Mouse (Mus musculus) lung, embryonic 14.5 days (tissue): ENCODE results near the gene Snrnp35. TPM values are rescaled to one million over a fixed set of nuclear protein-coding genes. Genes with fewer than 3 reads are reported as not detected.
"Not testable (repeated sequence)": the region's sequence is repeated elsewhere in the genome, so short reads cannot be mapped to it uniquely, and the experiment has no call there.

Experiments used
- ATAC-seq: fragments of 200-750 bp; cut with Nextera tagmentation; 2 replicates; pipeline ENCODE4 v1.8.0; 2017; ENCODE audit warnings: mild to moderate bottlenecking, moderate TSS enrichment, moderate library complexity; ENCODE audit not compliant: insufficient read depth
- DNase-seq: peaks from one replicate; pipeline ENCODE4 v3.0.0-alpha.2; 2015
- H3K27ac ChIP-seq: fragments of 300-500 bp; sonication (generic); 2 replicates; pipeline ENCODE4 v1.5.1; 2014; ENCODE audit warnings: low read depth, mild to moderate bottlenecking, moderate library complexity
- H3K27me3 ChIP-seq: fragments of 300-500 bp; sonication (generic); 2 replicates; pipeline ENCODE4 v1.6.1; 2014; ENCODE audit warnings: low read length, control low read depth; ENCODE audit not compliant: insufficient read depth
- H3K36me3 ChIP-seq: fragments of 300-500 bp; sonication (generic); 2 replicates; pipeline ENCODE4 v1.6.1; 2014; ENCODE audit warnings: control low read depth; ENCODE audit not compliant: insufficient read depth
- H3K4me1 ChIP-seq: fragments of 300-500 bp; sonication (generic); 2 replicates; pipeline ENCODE4 v1.6.1; 2014; ENCODE audit warnings: antibody characterized with exemption, control low read depth; ENCODE audit not compliant: insufficient read depth
- H3K4me2 ChIP-seq: fragments of 300-500 bp; sonication (generic); 2 replicates; pipeline ENCODE4 v1.6.1; 2014; ENCODE audit warnings: mild to moderate bottlenecking
- H3K4me3 ChIP-seq: fragments of 300-500 bp; sonication (generic); 2 replicates; pipeline ENCODE4 v1.5.1; 2014; ENCODE audit warnings: low read depth, low read length
- H3K9ac ChIP-seq: fragments of 300-500 bp; sonication (generic); 2 replicates; pipeline ENCODE4 v1.6.1; 2014
- H3K9me3 ChIP-seq: fragments of 300-500 bp; sonication (generic); 2 replicates; pipeline ENCODE4 v1.6.1; 2016; ENCODE audit warnings: low read depth, low read length, control low read depth
- CTCF ChIP-seq: IDR thresholded peaks from 2 replicates; pipeline ENCODE4 v1.5.1; 2016; ENCODE audit warnings: antibody characterized with exemption, low read depth
- WGBS: fragments of 180-500 bp; shearing (Covaris S2); extraction: QIAGEN DNeasy Blood & Tissue Kit; methylation state at CpG from one replicate; pipeline ENCODE4 v1.1.7; 2014; 5-methylcytosine and 5-hydroxymethylcytosine counted together
- polyA plus RNA-seq: library from polyadenylated mRNA; unstranded; fragments of >200 nt; fragmentation: Nextera tagmentation; extraction: Ambion mirVana; gene quantifications from 2 replicates; pipeline ENCODE4 v1.2.1, GENCODE M21; 2014

The Snrnp35 gene
- polyA plus RNA-seq, 1 experiment from 2014 or later: 10.8 TPM

- Histone ChIP-seq H3K4me1 (no peaks in the 10 kb centered on the region), H3K9ac (no peak overlapping the region), H3K4me3 (no peak overlapping the region), H3K27me3 (no peaks in the 10 kb centered on the region), H3K9me3 (no peaks in the 10 kb centered on the region), H3K4me2 (no peak overlapping the region), H3K27ac (no peak overlapping the region), H3K36me3 (peaks cover 57% of the 10 kb centered on the region)
- DNase-seq (peak; percentile 57), ATAC-seq (no peak)
- TF ChIP-seq CTCF: no peak
- WGBS: 49% methylated on average over 4 of the region's 4 CpGs
Observed at GRCm38 (mm10) chr5:124491732-124492131, 8.8 kb downstream of the Snrnp35 start.

DNA sequence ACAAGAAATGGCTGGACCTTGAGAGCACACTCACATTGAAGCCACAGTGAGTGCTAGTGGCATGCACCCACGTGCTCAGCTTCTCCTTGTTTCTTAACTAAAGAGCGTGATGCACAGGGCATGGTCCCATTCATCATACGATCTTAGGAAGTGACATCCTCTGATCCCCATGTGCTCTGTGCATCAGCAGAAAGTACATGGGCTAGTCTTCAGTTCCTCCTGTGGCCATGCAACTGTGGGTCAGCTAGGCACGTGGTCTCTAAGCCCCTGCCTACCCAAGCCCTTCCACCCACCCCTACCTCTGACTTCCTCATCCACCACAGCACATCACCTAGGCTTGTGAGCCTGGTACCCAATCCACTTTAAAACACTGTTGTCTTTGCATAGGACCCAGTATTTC is 9.7 kb downstream of the Snrnp35 start:
- Histone ChIP-seq H3K4me2 (no peak overlapping the region), H3K27me3 (no peaks in the 10 kb centered on the region), H3K27ac (no peak overlapping the region), H3K9ac (no peak overlapping the region), H3K9me3 (no peaks in the 10 kb centered on the region), H3K36me3 (peaks cover 59% of the 10 kb centered on the region), H3K4me3 (no peak overlapping the region), H3K4me1 (no peaks in the 10 kb centered on the region)
- no peak for DNase-seq
- ATAC-seq: no peak
- WGBS: 81% methylated on average over 4 of the region's 4 CpGs
- no peak for TF ChIP-seq CTCF

GRCm38 (mm10) chr5:124493455-124493854 is 10.5 kb downstream of the Snrnp35 start:
- no peak overlapping the region for H3K27ac ChIP-seq
- H3K4me3 ChIP-seq: no peak overlapping the region
- peaks cover 62% of the 10 kb centered on the region for H3K36me3 ChIP-seq
- H3K4me1 ChIP-seq: no peaks in the 10 kb centered on the region
- no peak overlapping the region for H3K4me2 ChIP-seq
- ATAC-seq (no peak), DNase-seq (no peak)
- TF ChIP-seq CTCF: no peak
- H3K9ac ChIP-seq: no peak overlapping the region
- H3K27me3 ChIP-seq: no peaks in the 10 kb centered on the region
- WGBS: 89% methylated on average over 11 of the region's 11 CpGs
- no peaks in the 10 kb centered on the region for H3K9me3 ChIP-seq

- Histone ChIP-seq H3K4me3 (no peak overlapping the region), H3K27me3 (no peaks in the 10 kb centered on the region), H3K9me3 (no peaks in the 10 kb centered on the region), H3K36me3 (peaks cover 65% of the 10 kb centered on the region), H3K27ac (no peak overlapping the region), H3K9ac (no peak overlapping the region), H3K4me1 (no peaks in the 10 kb centered on the region), H3K4me2 (no peak overlapping the region)
- no peak for ATAC-seq
- DNase-seq: no peak
- WGBS: 58% methylated on average over 7 of the region's 7 CpGs
- TF ChIP-seq CTCF: no peak
Observed at GRCm38 (mm10) chr5:124495547-124495946, 12.6 kb downstream of the Snrnp35 start.

GRCm38 (mm10) chr5:124496614-124497514 is 13.9 kb downstream of the Snrnp35 start:
- no peak overlapping the region for H3K9ac ChIP-seq
- H3K4me3 ChIP-seq: no peak overlapping the region
- WGBS: 40% methylated on average over 15 of the region's 15 CpGs
- H3K27me3 ChIP-seq: no peaks in the 10 kb centered on the region
- H3K4me1 ChIP-seq: no peaks in the 10 kb centered on the region
- no peak; the same call in 1 of the 2 replicates for ATAC-seq
- no peak overlapping the region; the same call in 1 of the 2 replicates for H3K4me2 ChIP-seq
- TF ChIP-seq CTCF: no peak
- no peaks in the 10 kb centered on the region for H3K9me3 ChIP-seq
- no peak overlapping the region for H3K27ac ChIP-seq
- peaks cover 64% of the 10 kb centered on the region for H3K36me3 ChIP-seq
- no peak for DNase-seq

GRCm38 (mm10) chr5:124498221-124498876 is 15.4 kb downstream of the Snrnp35 start:
- Histone ChIP-seq H3K9ac (no peak overlapping the region), H3K27me3 (no peaks in the 10 kb centered on the region), H3K4me1 (no peaks in the 10 kb centered on the region), H3K27ac (peak overlapping the region; percentile 45; the same call in 1 of the 2 replicates), H3K9me3 (no peaks in the 10 kb centered on the region), H3K4me3 (no peak overlapping the region), H3K36me3 (peaks cover 63% of the 10 kb centered on the region), H3K4me2 (no peak overlapping the region)
- no peak for TF ChIP-seq CTCF
- ATAC-seq (no peak), DNase-seq (peak; percentile 56)
- WGBS: 67% methylated on average over 9 of the region's 9 CpGs

- Histone ChIP-seq H3K9ac (no peak overlapping the region), H3K4me2 (no peak overlapping the region), H3K36me3 (peaks cover 63% of the 10 kb centered on the region), H3K4me1 (no peaks in the 10 kb centered on the region), H3K27ac (no peak overlapping the region; the same call in 1 of the 2 replicates), H3K9me3 (no peaks in the 10 kb centered on the region), H3K4me3 (no peak overlapping the region), H3K27me3 (no peaks in the 10 kb centered on the region)
- ATAC-seq (no peak), DNase-seq (no peak)
- 49% methylated on average over 5 of the region's 5 CpGs for WGBS
- TF ChIP-seq CTCF: no peak
Observed at GRCm38 (mm10) chr5:124499001-124499400, 16.1 kb downstream of the Snrnp35 start.

GRCm38 (mm10) chr5:124500037-124500436 is 17.1 kb downstream of the Snrnp35 start:
- not testable (repeated sequence) for H3K27me3 ChIP-seq, DNase-seq, H3K9me3 ChIP-seq, ATAC-seq, H3K4me2 ChIP-seq, H3K4me1 ChIP-seq, H3K4me3 ChIP-seq, H3K27ac ChIP-seq, H3K9ac ChIP-seq
- WGBS: 90% methylated on average over 2 of the region's 4 CpGs
- H3K36me3 ChIP-seq: peaks cover 61% of the 10 kb centered on the region
